Mouse (Mus musculus) adrenal gland, adult (tissue): ENCODE measurements around the gene Wipi2.

Experiments used
- DNase-seq, 2 experiments: peaks; one replicate each; pipeline ENCODE4 v3.0.0; 2022 to 2023; ENCODE audit warnings: low spot score in 1 of 2; ENCODE audit not compliant: inconsistent age in 2 of 2

Gene Wipi2

DNA sequence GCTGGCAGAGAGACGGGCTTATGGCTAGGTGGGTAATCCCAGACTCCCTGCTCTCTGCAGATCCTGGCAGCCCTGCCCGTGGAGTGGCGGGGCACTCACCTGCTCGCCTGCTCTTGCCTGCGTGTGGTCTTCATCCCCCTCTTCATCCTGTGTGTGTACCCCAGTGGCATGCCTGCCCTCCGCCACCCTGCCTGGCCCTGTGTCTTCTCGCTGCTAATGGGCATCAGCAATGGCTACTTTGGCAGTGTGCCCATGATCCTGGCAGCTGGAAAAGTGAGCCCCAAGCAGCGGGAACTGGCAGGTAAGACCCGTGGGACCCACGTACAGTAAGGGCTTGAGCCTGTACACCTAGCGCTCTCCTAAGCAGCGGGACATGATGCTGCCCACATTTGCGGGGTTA is 92.4 kb downstream of the Wipi2 start:
- no peak for DNase-seq
